Mouse (Mus musculus) cerebellum, adult 2 months (tissue): ENCODE results near the gene Gnaz.

Experiments used
- CTCF ChIP-seq: fragments of 200-500 bp; IDR thresholded peaks from 2 replicates; pipeline ENCODE4 v1.5.1; 2011; ENCODE audit warnings: low read depth, mild to moderate bottlenecking, control low read depth, low read length, moderate library complexity, borderline replicate concordance; ENCODE audit not compliant: insufficient read depth
- POLR2A ChIP-seq: fragments of 200-500 bp; IDR thresholded peaks from 2 replicates; pipeline ENCODE4 v1.6.1; 2011; ENCODE audit warnings: low read length, control low read depth, borderline replicate concordance; ENCODE audit not compliant: insufficient read depth

DNA sequence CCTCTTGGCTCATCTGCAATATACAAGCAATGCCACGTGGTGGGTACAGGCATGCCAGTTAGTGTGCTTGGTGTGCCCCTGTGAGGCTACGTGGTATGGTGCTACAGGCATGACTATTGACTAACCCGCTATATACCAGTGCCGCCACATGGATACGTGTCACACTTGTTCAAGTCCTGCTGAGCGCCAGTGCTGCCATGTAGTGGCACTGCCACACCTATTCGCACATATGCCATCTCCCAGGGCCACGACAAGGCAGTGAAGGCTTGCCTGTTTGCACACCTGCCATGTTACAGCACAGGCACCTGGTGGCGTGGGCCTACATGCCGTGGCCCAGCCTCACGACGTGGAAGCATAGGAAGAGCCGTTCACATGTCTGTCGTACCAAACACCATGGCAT, 42.7 kb upstream of the Gnaz start:
- TF ChIP-seq CTCF = no peak
- TF ChIP-seq POLR2A = no peak
